ENCODE assay signal across 10 mouse cellular contexts in genomic region chr9:59678313-59678712, GRCm38 (mm10). TPM values are rescaled to one million over a fixed set of nuclear protein-coding genes. Genes with fewer than 3 reads are reported as not detected.
DNase-seq lines count a peak whose midpoint lies in the region; ATAC-seq lines count a peak whose summit lies in the region.
"Had no signal": no experiment of that assay in that cellular context is flagged by ENCODE, and none has a peak within 500 bp of the region (broad histone marks: within the 10 kb centered on the region; RNA-seq: fewer than 3 reads in every experiment).

No protein-coding gene starts in this region.

- peak; percentile 42 for DNase-seq in embryonic facial prominence, embryonic 11.5 days (ENCODE audit: low spot score)
- DNase-seq in embryonic facial prominence, embryonic 10.5 days (ENCODE audit: low spot score) = no peak
- peak; percentile 33 for DNase-seq in urinary bladder, postnatal 14 days (ENCODE audit: low spot score)
- DNase-seq in urinary bladder, adult 18-20 months (ENCODE audit: low spot score in 2 of 2) = no peak
- peak; percentile 57 for DNase-seq in kidney, postnatal 10 days
- DNase-seq in frontal cortex, postnatal 36 days (ENCODE audit: low spot score in 2 of 2) = no peak

- WGBS in embryonic facial prominence, embryonic 11.5 days = 26% methylated on average over 1 of the region's 1 CpGs
- 42% methylated on average over 1 of the region's 1 CpGs for WGBS in embryonic facial prominence, embryonic 10.5 days
- 22% methylated on average over 1 of the region's 1 CpGs for WGBS in stomach, embryonic 16.5 days
- WGBS in forebrain, embryonic 15.5 days = 16% methylated on average over 1 of the region's 1 CpGs

- no peak overlapping the region for H3K27ac ChIP-seq in embryonic facial prominence, embryonic 11.5 days (replicated peaks; ENCODE audit: low read depth, low read length)
- H3K27ac ChIP-seq in embryonic facial prominence, embryonic 10.5 days (replicated peaks) = no peak overlapping the region
- H3K27ac ChIP-seq in stomach, embryonic 16.5 days (ENCODE audit: low read length) = no peak overlapping the region
- no peak overlapping the region for H3K27ac ChIP-seq in forebrain, embryonic 15.5 days (replicated peaks)
- H3K27ac ChIP-seq: heart, embryonic 15.5 days; neural tube, embryonic 12.5 days had no signal

- ATAC-seq in embryonic facial prominence, embryonic 11.5 days (replicated peaks; ENCODE audit: insufficient number of reproducible peaks, low FRiP score, low TSS enrichment, low read depth) = no peak
- peak; percentile 45; the same call in 1 of the 2 replicates for ATAC-seq in stomach, embryonic 16.5 days (ENCODE audit: insufficient read depth, low FRiP score)
- ATAC-seq in forebrain, embryonic 15.5 days (replicated peaks) = no peak

- no peaks in the 10 kb centered on the region for H3K4me1 ChIP-seq in embryonic facial prominence, embryonic 11.5 days (ENCODE audit: control insufficient read depth, insufficient read depth, low read length)
- H3K4me1 ChIP-seq in embryonic facial prominence, embryonic 10.5 days = peaks cover 17% of the 10 kb centered on the region
- peaks cover 9% of the 10 kb centered on the region for H3K4me1 ChIP-seq in stomach, embryonic 16.5 days (ENCODE audit: control insufficient read depth, insufficient read depth, low read length)
- H3K4me1 ChIP-seq in forebrain, embryonic 15.5 days = peaks cover 14% of the 10 kb centered on the region

- H3K4me2 ChIP-seq in embryonic facial prominence, embryonic 11.5 days (ENCODE audit: low read depth, low read length) = no peak overlapping the region
- no peak overlapping the region for H3K4me2 ChIP-seq in stomach, embryonic 16.5 days (ENCODE audit: low read depth, low read length)
- H3K4me2 ChIP-seq in forebrain, embryonic 15.5 days (replicated peaks) = no peak overlapping the region
- H3K4me2 ChIP-seq: heart, embryonic 15.5 days; neural tube, embryonic 12.5 days had no signal

- H3K27me3 ChIP-seq in embryonic facial prominence, embryonic 11.5 days (ENCODE audit: control insufficient read depth, insufficient read depth, low read length) = no peaks in the 10 kb centered on the region; the same call in 1 of the 2 replicates
- H3K27me3 ChIP-seq in embryonic facial prominence, embryonic 10.5 days (replicated peaks; ENCODE audit: low read depth, poor library complexity, severe bottlenecking) = peaks cover 29% of the 10 kb centered on the region
- H3K27me3 ChIP-seq in stomach, embryonic 16.5 days (ENCODE audit: control insufficient read depth, insufficient read depth, low read length) = no peaks in the 10 kb centered on the region; the same call in 1 of the 2 replicates
- H3K27me3 ChIP-seq in forebrain, embryonic 15.5 days = peaks cover 10% of the 10 kb centered on the region; the same call in 1 of the 2 replicates

- H3K9me3 ChIP-seq in embryonic facial prominence, embryonic 11.5 days (replicated peaks; ENCODE audit: control insufficient read depth, low read length) = no peaks in the 10 kb centered on the region
- no peaks in the 10 kb centered on the region for H3K9me3 ChIP-seq in embryonic facial prominence, embryonic 10.5 days
- no peaks in the 10 kb centered on the region for H3K9me3 ChIP-seq in stomach, embryonic 16.5 days (replicated peaks; ENCODE audit: control insufficient read depth, low read length)
- H3K9me3 ChIP-seq in forebrain, embryonic 15.5 days = no peaks in the 10 kb centered on the region
- H3K9me3 ChIP-seq: heart, embryonic 15.5 days; neural tube, embryonic 12.5 days had no signal

- no peak overlapping the region for H3K9ac ChIP-seq in embryonic facial prominence, embryonic 11.5 days (replicated peaks; ENCODE audit: low read length)
- no peak overlapping the region for H3K9ac ChIP-seq in stomach, embryonic 16.5 days (ENCODE audit: low read length)
- H3K9ac ChIP-seq in forebrain, embryonic 15.5 days (replicated peaks) = no peak overlapping the region
- H3K9ac ChIP-seq: heart, embryonic 15.5 days; neural tube, embryonic 12.5 days had no signal

- H3K4me3 ChIP-seq in embryonic facial prominence, embryonic 11.5 days (ENCODE audit: low read depth, low read length) = no peak overlapping the region
- no peak overlapping the region for H3K4me3 ChIP-seq in embryonic facial prominence, embryonic 10.5 days
- no peak overlapping the region for H3K4me3 ChIP-seq in stomach, embryonic 16.5 days (replicated peaks; ENCODE audit: low read length)
- no peak overlapping the region for H3K4me3 ChIP-seq in forebrain, embryonic 15.5 days
- H3K4me3 ChIP-seq: heart, embryonic 15.5 days; neural tube, embryonic 12.5 days had no signal

- H3K36me3 ChIP-seq in embryonic facial prominence, embryonic 11.5 days (replicated peaks; ENCODE audit: control insufficient read depth, insufficient read depth, low read depth, low read length) = peaks cover 20% of the 10 kb centered on the region
- peaks cover 66% of the 10 kb centered on the region for H3K36me3 ChIP-seq in embryonic facial prominence, embryonic 10.5 days (replicated peaks)
- peaks cover 10% of the 10 kb centered on the region; the same call in 1 of the 2 replicates for H3K36me3 ChIP-seq in stomach, embryonic 16.5 days (ENCODE audit: control insufficient read depth, insufficient read depth, low read length)
- H3K36me3 ChIP-seq in forebrain, embryonic 15.5 days = peaks cover 58% of the 10 kb centered on the region

RNA-seq across cellular contexts. Expression of gene Gramd2, which starts 1.6 kb away (rescaled TPM):
- 0.31 and 1.0 TPM in 2 replicates for polyA plus RNA-seq in embryonic facial prominence, embryonic 11.5 days (2014; fragmentation: Nextera tagmentation; extraction: Ambion mirVana)
- 0.24 and 0.64 TPM in 2 replicates for polyA plus RNA-seq in embryonic facial prominence, embryonic 10.5 days (2016; fragmentation: Nextera tagmentation; extraction: Ambion mirVana)
- 2.2 and 3.6 TPM in 2 replicates for polyA plus RNA-seq in stomach, embryonic 16.5 days (2015; fragmentation: Nextera tagmentation; extraction: Ambion mirVana)
- 3.4 and 4.0 TPM in 2 replicates for polyA plus RNA-seq in forebrain, embryonic 15.5 days (2015; fragmentation: Nextera tagmentation; extraction: Ambion mirVana)

RNA-seq across cellular contexts. Expression of gene Pkm, which starts 22.1 kb away (rescaled TPM):
- 1,805 and 1,941 TPM in 2 replicates for polyA plus RNA-seq in embryonic facial prominence, embryonic 11.5 days (2014; fragmentation: Nextera tagmentation; extraction: Ambion mirVana)
- 2,716 and 3,081 TPM in 2 replicates for polyA plus RNA-seq in embryonic facial prominence, embryonic 10.5 days (2016; fragmentation: Nextera tagmentation; extraction: Ambion mirVana)
- 1,032 and 1,108 TPM in 2 replicates for polyA plus RNA-seq in stomach, embryonic 16.5 days (2015; fragmentation: Nextera tagmentation; extraction: Ambion mirVana)
- 1,184 and 1,237 TPM in 2 replicates for polyA plus RNA-seq in forebrain, embryonic 15.5 days (2015; fragmentation: Nextera tagmentation; extraction: Ambion mirVana)

Comparison
In these comparisons a context has a peak if more than half of its experiments do, and no peak if none do; other contexts are left out.
1. DNase-seq: peak in embryonic facial prominence, embryonic 11.5 days (single experiment), urinary bladder, postnatal 14 days (single experiment) and kidney, postnatal 10 days (single experiment); none in embryonic facial prominence, embryonic 10.5 days (single experiment), urinary bladder, adult 18-20 months (0 of 2) and frontal cortex, postnatal 36 days (0 of 2).